Mouse (Mus musculus): Measurements from ENCODE around the gene Ctf1. TPM values are rescaled to one million over a fixed set of nuclear protein-coding genes. Genes with fewer than 3 reads are reported as not detected.
A peak's percentile ranks its signal among the peaks of the same experiment; 100 is the strongest.
"Not testable (repeated sequence)": the region's sequence is repeated elsewhere in the genome, so short reads cannot be mapped to it uniquely, and the experiment has no call there.

Ctf1 gene
- polyA plus RNA-seq, 1 experiment from 2014 or later = 3.4 TPM

- H3K36me3 ChIP-seq (ENCODE audit: control insufficient read depth, insufficient read depth, low read length) = no peaks in the 10 kb centered on the region
- H3K27me3 ChIP-seq (replicated peaks; ENCODE audit: control insufficient read depth, insufficient read depth, low read length) = no peaks in the 10 kb centered on the region
- H3K27ac ChIP-seq (ENCODE audit: low read depth, low read length) = no peak overlapping the region
- ATAC-seq = peak; percentile 44
- peak overlapping the region; percentile 75 for H3K9ac ChIP-seq (ENCODE audit: low read depth, low read length)
- H3K9me3 ChIP-seq (ENCODE audit: control insufficient read depth, low read length) = no peaks in the 10 kb centered on the region
- peak overlapping the region; percentile 81 for H3K4me2 ChIP-seq (ENCODE audit: low read length)
- H3K4me1 ChIP-seq (ENCODE audit: control insufficient read depth, insufficient read depth, low read depth, low read length) = peaks cover 12% of the 10 kb centered on the region
- H3K4me3 ChIP-seq (ENCODE audit: low read length) = peak overlapping the region; percentile 46
- WGBS = under 1% methylated on average over 34 of the region's 41 CpGs
These were observed 4.5 kb downstream of the Ctf1 start for GRCm38 (mm10) chr7:127716992-127717391.

- ATAC-seq = no peak
- H3K4me2 ChIP-seq (ENCODE audit: low read length) = no peak overlapping the region
- H3K4me1 ChIP-seq (ENCODE audit: control insufficient read depth, insufficient read depth, low read depth, low read length) = peaks cover 7% of the 10 kb centered on the region
- H3K4me3 ChIP-seq (ENCODE audit: low read length) = no peak overlapping the region
- WGBS = 88% methylated on average over 6 of the region's 6 CpGs
- H3K36me3 ChIP-seq (ENCODE audit: control insufficient read depth, insufficient read depth, low read length) = no peaks in the 10 kb centered on the region
- no peak overlapping the region for H3K27ac ChIP-seq (ENCODE audit: low read depth, low read length)
- H3K9ac ChIP-seq (ENCODE audit: low read depth, low read length) = no peak overlapping the region
- no peaks in the 10 kb centered on the region for H3K27me3 ChIP-seq (replicated peaks; ENCODE audit: control insufficient read depth, insufficient read depth, low read length)
- no peaks in the 10 kb centered on the region for H3K9me3 ChIP-seq (ENCODE audit: control insufficient read depth, low read length)
These were observed 5.8 kb downstream of the Ctf1 start for GRCm38 (mm10) chr7:127718339-127718738.

- Histone ChIP-seq H3K4me1 (ENCODE audit: control insufficient read depth, insufficient read depth, low read depth, low read length) (peaks cover 7% of the 10 kb centered on the region), H3K4me3 (ENCODE audit: low read length) (no peak overlapping the region), H3K9me3 (ENCODE audit: control insufficient read depth, low read length) (no peaks in the 10 kb centered on the region), H3K4me2 (ENCODE audit: low read length) (no peak overlapping the region), H3K36me3 (ENCODE audit: control insufficient read depth, insufficient read depth, low read length) (no peaks in the 10 kb centered on the region), H3K27me3 (replicated peaks; ENCODE audit: control insufficient read depth, insufficient read depth, low read length) (no peaks in the 10 kb centered on the region), H3K9ac (ENCODE audit: low read depth, low read length) (no peak overlapping the region), H3K27ac (ENCODE audit: low read depth, low read length) (no peak overlapping the region)
- WGBS = 87% methylated on average over 6 of the region's 6 CpGs
- ATAC-seq = no peak
These were observed 6.7 kb downstream of the Ctf1 start for GRCm38 (mm10) chr7:127719258-127719657.

GRCm38 (mm10) chr7:127725490-127725889 is 13.0 kb downstream of the Ctf1 start:
- no peaks in the 10 kb centered on the region for H3K27me3 ChIP-seq (replicated peaks; ENCODE audit: control insufficient read depth, insufficient read depth, low read length)
- no peak overlapping the region for H3K9ac ChIP-seq (ENCODE audit: low read depth, low read length)
- H3K4me1 ChIP-seq (ENCODE audit: control insufficient read depth, insufficient read depth, low read depth, low read length) = no peaks in the 10 kb centered on the region
- H3K4me3 ChIP-seq (ENCODE audit: low read length) = no peak overlapping the region
- H3K36me3 ChIP-seq (ENCODE audit: control insufficient read depth, insufficient read depth, low read length) = no peaks in the 10 kb centered on the region
- no peak overlapping the region for H3K4me2 ChIP-seq (ENCODE audit: low read length)
- H3K9me3 ChIP-seq (ENCODE audit: control insufficient read depth, low read length) = no peaks in the 10 kb centered on the region
- no peak for ATAC-seq
- H3K27ac ChIP-seq (ENCODE audit: low read depth, low read length) = no peak overlapping the region
- WGBS = 24% methylated on average over 2 of the region's 2 CpGs

GRCm38 (mm10) chr7:127725924-127726323 is 13.4 kb downstream of the Ctf1 start:
- no peaks in the 10 kb centered on the region for H3K9me3 ChIP-seq (ENCODE audit: control insufficient read depth, low read length)
- H3K9ac ChIP-seq (ENCODE audit: low read depth, low read length) = no peak overlapping the region
- H3K4me3 ChIP-seq (ENCODE audit: low read length) = no peak overlapping the region
- no peaks in the 10 kb centered on the region for H3K4me1 ChIP-seq (ENCODE audit: control insufficient read depth, insufficient read depth, low read depth, low read length)
- 49% methylated on average over 6 of the region's 6 CpGs for WGBS
- no peaks in the 10 kb centered on the region for H3K36me3 ChIP-seq (ENCODE audit: control insufficient read depth, insufficient read depth, low read length)
- ATAC-seq = no peak
- no peak overlapping the region for H3K27ac ChIP-seq (ENCODE audit: low read depth, low read length)
- H3K4me2 ChIP-seq (ENCODE audit: low read length) = no peak overlapping the region
- no peaks in the 10 kb centered on the region for H3K27me3 ChIP-seq (replicated peaks; ENCODE audit: control insufficient read depth, insufficient read depth, low read length)

- Histone ChIP-seq H3K4me1 (ENCODE audit: control insufficient read depth, insufficient read depth, low read depth, low read length) (no peaks in the 10 kb centered on the region), H3K9me3 (ENCODE audit: control insufficient read depth, low read length) (no peaks in the 10 kb centered on the region), H3K4me3 (ENCODE audit: low read length) (no peak overlapping the region), H3K27me3 (replicated peaks; ENCODE audit: control insufficient read depth, insufficient read depth, low read length) (no peaks in the 10 kb centered on the region), H3K9ac (ENCODE audit: low read depth, low read length) (no peak overlapping the region), H3K36me3 (ENCODE audit: control insufficient read depth, insufficient read depth, low read length) (no peaks in the 10 kb centered on the region), H3K4me2 (ENCODE audit: low read length) (no peak overlapping the region), H3K27ac (ENCODE audit: low read depth, low read length) (no peak overlapping the region)
- ATAC-seq = no peak
- 88% methylated on average over 7 of the region's 7 CpGs for WGBS
These were observed 15.4 kb downstream of the Ctf1 start for GRCm38 (mm10) chr7:127727898-127728297.

DNA sequence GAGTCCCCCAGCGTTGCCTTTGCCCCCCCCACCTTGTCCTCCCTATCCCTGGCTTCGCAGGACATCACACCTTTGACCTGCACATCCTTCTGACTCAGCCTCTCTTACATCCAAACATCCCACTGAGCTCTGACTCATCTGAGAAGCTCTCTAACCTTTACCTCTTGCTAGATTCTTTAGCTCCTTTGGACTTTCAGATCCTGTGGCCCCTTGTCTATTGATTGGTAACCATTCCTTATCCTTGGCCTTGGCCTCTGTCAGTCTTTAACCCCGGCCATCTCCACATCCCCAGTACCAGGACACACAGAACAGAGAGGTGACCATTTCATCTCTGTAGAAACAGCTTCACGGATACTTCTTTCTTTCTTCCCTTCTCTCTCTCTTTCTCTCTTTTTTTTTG is 17.6 kb downstream of the Ctf1 start:
- ATAC-seq = no peak
- H3K4me3 ChIP-seq (ENCODE audit: low read length) = no peak overlapping the region
- WGBS = 65% methylated on average over 4 of the region's 4 CpGs
- no peaks in the 10 kb centered on the region for H3K36me3 ChIP-seq (ENCODE audit: control insufficient read depth, insufficient read depth, low read length)
- H3K27me3 ChIP-seq (replicated peaks; ENCODE audit: control insufficient read depth, insufficient read depth, low read length) = no peaks in the 10 kb centered on the region
- H3K9ac ChIP-seq (ENCODE audit: low read depth, low read length) = no peak overlapping the region
- no peak overlapping the region for H3K27ac ChIP-seq (ENCODE audit: low read depth, low read length)
- no peak overlapping the region for H3K4me2 ChIP-seq (ENCODE audit: low read length)
- no peaks in the 10 kb centered on the region for H3K4me1 ChIP-seq (ENCODE audit: control insufficient read depth, insufficient read depth, low read depth, low read length)
- no peaks in the 10 kb centered on the region for H3K9me3 ChIP-seq (ENCODE audit: control insufficient read depth, low read length)

GRCm38 (mm10) chr7:127732066-127732465 is 19.5 kb downstream of the Ctf1 start, which contains the start of gene Ctf2:
Ctf2 (minus strand) TSS chr7:127732166.
- H3K27me3 ChIP-seq (replicated peaks; ENCODE audit: control insufficient read depth, insufficient read depth, low read length); H3K36me3 ChIP-seq (ENCODE audit: control insufficient read depth, insufficient read depth, low read length); H3K27ac ChIP-seq (ENCODE audit: low read depth, low read length); H3K4me2 ChIP-seq (ENCODE audit: low read length); H3K4me1 ChIP-seq (ENCODE audit: control insufficient read depth, insufficient read depth, low read depth, low read length); ATAC-seq; H3K4me3 ChIP-seq (ENCODE audit: low read length); H3K9me3 ChIP-seq (ENCODE audit: control insufficient read depth, low read length); H3K9ac ChIP-seq (ENCODE audit: low read depth, low read length): not testable (repeated sequence)
- no CpG with 5 or more reads among the region's 5 CpGs for WGBS

DNA sequence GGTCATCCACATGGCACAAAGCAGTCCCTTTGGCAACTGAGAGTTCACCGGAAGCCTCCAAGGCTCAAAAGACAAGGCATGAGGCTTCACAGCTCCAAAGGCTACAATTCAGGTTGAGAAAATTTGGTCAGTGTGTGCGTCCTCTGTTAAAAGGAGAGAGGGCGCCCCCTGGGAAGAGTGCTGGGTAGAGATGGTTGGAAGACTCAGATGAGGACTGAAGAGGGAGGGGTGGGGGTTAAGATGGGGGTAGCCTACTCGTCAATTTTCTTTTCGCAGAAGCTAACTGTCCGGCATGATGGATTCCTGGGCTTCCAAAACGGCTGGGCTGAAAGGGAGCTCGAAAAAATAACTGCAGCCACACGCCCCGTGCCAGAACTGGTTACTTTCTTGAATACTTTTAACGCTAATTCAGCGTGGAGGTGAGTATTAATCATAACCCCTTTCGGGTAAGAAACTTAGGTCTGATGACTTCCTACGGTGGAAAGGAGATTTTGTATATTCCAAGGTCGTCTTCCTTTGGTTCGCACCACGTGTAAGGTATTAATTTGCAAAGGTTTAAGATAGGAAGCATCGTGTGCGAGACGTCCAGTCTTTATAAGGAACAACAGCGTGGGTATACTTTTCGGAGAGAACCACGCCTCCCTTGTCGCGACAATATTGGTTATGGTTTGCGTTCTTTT is 32.0 kb downstream of the Ctf1 start, which contains the start of gene Fbxl19:
Gene Fbxl19, plus strand, starts transcription at position 178 of the 680 bp plus-strand sequence.
- no peak for ATAC-seq
- peak within 1 kb of the TSS; percentile 54 for H3K9ac ChIP-seq (ENCODE audit: low read depth, low read length)
- peak within 1 kb of the TSS; percentile 59 for H3K4me2 ChIP-seq (ENCODE audit: low read length)
- H3K4me3 ChIP-seq (ENCODE audit: low read length) = peak within 1 kb of the TSS; percentile 90
- no peaks in the 10 kb centered on the region for H3K27me3 ChIP-seq (replicated peaks; ENCODE audit: control insufficient read depth, insufficient read depth, low read length)
- no peaks in the 10 kb centered on the region for H3K9me3 ChIP-seq (ENCODE audit: control insufficient read depth, low read length)
- WGBS = 1% methylated on average over 26 of the region's 26 CpGs
- H3K4me1 ChIP-seq (ENCODE audit: control insufficient read depth, insufficient read depth, low read depth, low read length) = peaks cover 16% of the 10 kb centered on the region
- H3K36me3 ChIP-seq (ENCODE audit: control insufficient read depth, insufficient read depth, low read length) = peaks cover 2% of the 10 kb centered on the region
- peak within 1 kb of the TSS; percentile 85 for H3K27ac ChIP-seq (ENCODE audit: low read depth, low read length)
